Mouse (Mus musculus) midbrain, postnatal 0 days (tissue): ENCODE measurements at regions not wholly inside any gene's neighbourhood (a gene's known extent, or its start where the extent isn't known, plus 50 kb on each side); places are given as distances from the start of the nearest gene placed in this dataset.

Source experiments
- ATAC-seq: fragments of 200-750 bp; cut with Nextera tagmentation; 2 replicates; pipeline ENCODE4 v1.8.0; 2017; ENCODE audit warnings: moderate number of reproducible peaks, mild to moderate bottlenecking, moderate TSS enrichment, moderate library complexity; ENCODE audit not compliant: low FRiP score
- DNase-seq: peaks from one replicate; pipeline ENCODE4 v3.0.0-alpha.2; 2015; ENCODE audit warnings: low spot score
- H3K27ac ChIP-seq: fragments of 300-500 bp; sonication (generic); 2 replicates; pipeline ENCODE4 v1.5.1; 2014; ENCODE audit warnings: low read depth, mild to moderate bottlenecking, low read length, mixed read lengths
- H3K27me3 ChIP-seq: fragments of 300-500 bp; sonication (generic); 2 replicates; pipeline ENCODE4 v1.6.1; 2014; ENCODE audit warnings: low read length, control low read depth, mixed read lengths; ENCODE audit not compliant: insufficient read depth
- H3K36me3 ChIP-seq: fragments of 300-500 bp; sonication (generic); 2 replicates; pipeline ENCODE4 v1.6.1; 2014; ENCODE audit warnings: low read length, control low read depth, mixed read lengths; ENCODE audit not compliant: insufficient read depth
- H3K4me1 ChIP-seq: fragments of 300-500 bp; sonication (generic); 2 replicates; pipeline ENCODE4 v1.6.1; 2014; ENCODE audit warnings: mild to moderate bottlenecking, control low read depth, antibody characterized with exemption, low read length, mixed read lengths; ENCODE audit not compliant: insufficient read depth
- H3K4me2 ChIP-seq: fragments of 300-500 bp; sonication (generic); 2 replicates; pipeline ENCODE4 v1.6.1; 2014; ENCODE audit warnings: low read depth, mild to moderate bottlenecking, low read length, mixed read lengths; ENCODE audit not compliant: poor library complexity, severe bottlenecking
- H3K4me3 ChIP-seq: fragments of 300-500 bp; sonication (generic); 2 replicates; pipeline ENCODE4 v1.5.1; 2014; ENCODE audit warnings: low read depth, mild to moderate bottlenecking, low read length, moderate library complexity
- H3K9ac ChIP-seq: fragments of 300-500 bp; sonication (generic); replicated peaks from 2 replicates; pipeline ENCODE4 v1.6.1; 2014; ENCODE audit warnings: mild to moderate bottlenecking, low read length, moderate library complexity, mixed read lengths; ENCODE audit not compliant: poor library complexity, severe bottlenecking
- H3K9me3 ChIP-seq: fragments of 300-500 bp; sonication (generic); 2 replicates; pipeline ENCODE4 v1.6.1; 2016; ENCODE audit warnings: low read length, control low read depth
- CTCF ChIP-seq: IDR thresholded peaks from 2 replicates; pipeline ENCODE4 v1.5.1; 2016; ENCODE audit warnings: antibody characterized with exemption, mild to moderate bottlenecking
- WGBS: fragments of 180-500 bp; shearing (Covaris S2); extraction: QIAGEN DNeasy Blood & Tissue Kit; methylation state at CpG from one replicate; pipeline ENCODE4 v1.1.7; 2014; 5-methylcytosine and 5-hydroxymethylcytosine counted together

DNA sequence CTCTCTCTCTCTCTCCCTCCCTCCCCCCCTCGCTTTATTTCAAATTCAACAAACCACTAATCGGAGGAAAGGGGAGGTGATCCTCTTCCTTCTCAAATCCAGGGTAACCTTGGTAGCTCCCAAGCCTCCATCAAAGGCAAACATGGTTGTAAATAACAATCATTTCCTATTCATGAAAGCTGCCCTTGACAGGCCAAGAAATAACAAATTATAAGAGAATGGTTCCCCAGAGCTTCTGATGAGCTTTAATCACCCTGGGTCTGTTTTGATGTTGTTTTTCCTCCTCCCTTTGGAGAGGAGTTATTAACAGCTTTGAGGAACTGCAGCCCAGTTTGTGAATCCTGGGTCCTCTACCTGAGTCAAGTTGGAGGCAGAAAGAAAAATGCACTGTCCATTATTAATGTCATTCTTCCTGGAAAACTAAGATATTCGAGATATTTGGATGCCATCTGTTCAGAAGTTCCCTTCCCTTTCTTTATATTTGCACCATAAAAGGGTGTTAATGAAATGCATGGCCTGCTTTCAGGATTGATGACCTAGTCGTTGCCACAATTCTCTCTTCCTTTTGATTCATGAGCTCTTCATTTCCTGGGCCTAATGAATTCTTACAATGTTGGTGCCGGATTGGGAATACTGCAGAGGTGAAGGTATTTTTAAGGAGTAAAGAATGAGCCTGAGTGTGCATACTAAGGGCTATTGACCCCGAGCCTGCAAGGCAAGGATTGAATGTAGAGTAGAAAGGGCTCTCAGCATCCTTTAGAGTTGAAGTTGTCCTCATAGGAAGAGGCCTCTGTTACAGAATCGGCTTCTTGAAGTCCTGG is 366.5 kb upstream of the Sash1 start:
- H3K4me1 ChIP-seq, result peaks cover 4% of the 10 kb centered on the region; the same call in 1 of the 2 replicates
- no peak for ATAC-seq
- WGBS, result 42% methylated on average over 7 of the region's 7 CpGs
- no peak overlapping the region for H3K4me3 ChIP-seq
- no peaks in the 10 kb centered on the region for H3K36me3 ChIP-seq
- H3K27me3 ChIP-seq, result no peaks in the 10 kb centered on the region
- peak overlapping the region; percentile 57; the same call in 1 of the 2 replicates for H3K27ac ChIP-seq
- no peak for DNase-seq
- no peaks in the 10 kb centered on the region for H3K9me3 ChIP-seq
- no peak overlapping the region for H3K9ac ChIP-seq
- no peak for TF ChIP-seq CTCF
- no peak overlapping the region for H3K4me2 ChIP-seq

- no peak for DNase-seq
- no peak overlapping the region for H3K4me2 ChIP-seq
- H3K27me3 ChIP-seq, result no peaks in the 10 kb centered on the region
- TF ChIP-seq CTCF, result no peak
- no peak for ATAC-seq
- no peak overlapping the region for H3K4me3 ChIP-seq
- 44% methylated on average over 4 of the region's 4 CpGs for WGBS
- no peak overlapping the region for H3K9ac ChIP-seq
- no peaks in the 10 kb centered on the region for H3K4me1 ChIP-seq
- no peak overlapping the region for H3K27ac ChIP-seq
- no peaks in the 10 kb centered on the region for H3K36me3 ChIP-seq
- H3K9me3 ChIP-seq, result no peaks in the 10 kb centered on the region
Observed at GRCm38 (mm10) chr10:9243281-9243618, 357.4 kb upstream of the Sash1 start.

GRCm38 (mm10) chr10:9242596-9243280 is 356.9 kb upstream of the Sash1 start:
- Histone ChIP-seq H3K27ac (no peak overlapping the region), H3K4me3 (no peak overlapping the region), H3K4me1 (no peaks in the 10 kb centered on the region), H3K4me2 (no peak overlapping the region), H3K27me3 (no peaks in the 10 kb centered on the region), H3K9me3 (no peaks in the 10 kb centered on the region), H3K9ac (no peak overlapping the region), H3K36me3 (no peaks in the 10 kb centered on the region)
- DNase-seq (no peak), ATAC-seq (no peak)
- TF ChIP-seq CTCF, result no peak
- WGBS, result 54% methylated on average over 7 of the region's 7 CpGs

DNA sequence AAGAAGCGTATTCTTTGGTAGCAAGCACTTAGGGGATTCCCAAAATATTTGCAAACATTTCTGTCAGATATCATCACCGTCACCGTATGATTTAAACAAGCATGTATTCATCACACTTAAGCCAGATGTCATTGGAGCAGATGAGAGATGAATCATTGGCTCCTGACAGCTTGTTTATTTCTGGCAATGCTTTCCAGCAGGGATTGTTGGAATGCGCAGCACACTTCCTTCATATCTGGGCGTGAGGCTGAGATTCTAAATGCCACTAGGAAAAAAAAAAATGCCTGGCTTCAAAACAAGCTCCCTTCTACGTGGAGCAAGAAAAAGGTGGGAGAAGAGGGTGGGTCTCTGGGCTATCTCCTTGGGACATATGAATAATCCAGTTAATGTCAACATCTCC is 354.1 kb upstream of the Sash1 start:
- H3K9me3 ChIP-seq, result no peaks in the 10 kb centered on the region
- H3K4me1 ChIP-seq, result no peaks in the 10 kb centered on the region
- TF ChIP-seq CTCF, result no peak
- H3K4me3 ChIP-seq, result no peak overlapping the region
- DNase-seq (no peak), ATAC-seq (no peak)
- no peak overlapping the region for H3K27ac ChIP-seq
- H3K27me3 ChIP-seq, result no peaks in the 10 kb centered on the region
- H3K9ac ChIP-seq, result no peak overlapping the region
- H3K4me2 ChIP-seq, result no peak overlapping the region
- WGBS, result 58% methylated on average over 6 of the region's 6 CpGs
- no peaks in the 10 kb centered on the region for H3K36me3 ChIP-seq

- H3K27me3 ChIP-seq, result no peaks in the 10 kb centered on the region
- H3K4me1 ChIP-seq, result no peaks in the 10 kb centered on the region
- H3K27ac ChIP-seq, result no peak overlapping the region
- ATAC-seq, result no peak; the same call in 1 of the 2 replicates
- H3K36me3 ChIP-seq, result no peaks in the 10 kb centered on the region
- TF ChIP-seq CTCF, result no peak
- WGBS, result 74% methylated on average over 3 of the region's 3 CpGs
- no peak overlapping the region for H3K4me2 ChIP-seq
- peak; percentile 73 for DNase-seq
- H3K4me3 ChIP-seq, result no peak overlapping the region
- no peak overlapping the region for H3K9ac ChIP-seq
- no peaks in the 10 kb centered on the region for H3K9me3 ChIP-seq
Observed at GRCm38 (mm10) chr10:9231751-9232150, 345.9 kb upstream of the Sash1 start.

- no peak for ATAC-seq
- WGBS, result 66% methylated on average over 11 of the region's 11 CpGs
- DNase-seq, result no peak
- Histone ChIP-seq H3K27ac (no peak overlapping the region), H3K9me3 (no peaks in the 10 kb centered on the region), H3K36me3 (no peaks in the 10 kb centered on the region), H3K4me1 (no peaks in the 10 kb centered on the region), H3K4me3 (no peak overlapping the region), H3K4me2 (no peak overlapping the region), H3K27me3 (no peaks in the 10 kb centered on the region), H3K9ac (no peak overlapping the region)
- TF ChIP-seq CTCF, result no peak
Observed at GRCm38 (mm10) chr10:9229116-9229515, 343.2 kb upstream of the Sash1 start.
